Mouse (Mus musculus) left cerebral cortex, postnatal 25 days (tissue): Measurements from ENCODE around the gene Zfp827. TPM values are rescaled to one million over a fixed set of nuclear protein-coding genes. Genes with fewer than 3 reads are reported as not detected.

Source experiments
- total RNA-seq, 2 experiments: library from RNA; stranded (reverse); gene quantifications; 2 replicates each; pipeline ENCODE4 v1.2.3; 2021

Zfp827 gene
- total RNA-seq, 2 experiments from 2014 or later = 36.6 to 41.0 TPM

Other genes with a start within 250 kb of the Zfp827 start
- 10 to 100 TPM; 46.2 to 52.0 TPM for gene Lsm6, start 207.3 kb upstream of the Zfp827 start, total RNA-seq
- gene 1700011L22Rik, start 220.1 kb downstream of the Zfp827 start, total RNA-seq = not detected